Mouse (Mus musculus): Measurements from ENCODE around the gene Adamtsl5.

- TF ChIP-seq CTCF (IDR thresholded peaks at IDR 0.05; ENCODE audit: borderline replicate concordance, insufficient read depth, low read length) = no peak
- no peak for TF ChIP-seq POLR2A (IDR thresholded peaks at IDR 0.05; ENCODE audit: low read depth, low read length)
Observed at GRCm38 (mm10) chr10:80389185-80389708, 41.0 kb upstream of the Adamtsl5 start.

Data from embryonic fibroblast, embryonic 13.5 days (primary cell).